Mouse (Mus musculus): Measurements from ENCODE around the gene Rab12.

Gene Rab12

GRCm38 (mm10) chr17:66498598-66498997 lies 20.9 kb downstream of the Rab12 start:
- DNase-seq = no peak

GRCm38 (mm10) chr17:66496589-66496988 lies 22.9 kb downstream of the Rab12 start:
- DNase-seq = no peak

GRCm38 (mm10) chr17:66490022-66490601 lies 29.4 kb downstream of the Rab12 start:
- DNase-seq = peak; percentile 84

GRCm38 (mm10) chr17:66486576-66486975 lies 33.0 kb downstream of the Rab12 start:
- no peak for DNase-seq

GRCm38 (mm10) chr17:66485742-66486141 lies 33.8 kb downstream of the Rab12 start:
- peak; percentile 89 for DNase-seq

- DNase-seq = no peak
Measured at GRCm38 (mm10) chr17:66484965-66485364, 34.6 kb downstream of the Rab12 start.

- no peak for DNase-seq
Measured at GRCm38 (mm10) chr17:66483651-66484454, 35.7 kb downstream of the Rab12 start.

GRCm38 (mm10) chr17:66481295-66481694 lies 38.2 kb downstream of the Rab12 start:
- DNase-seq = no peak

- no peak for DNase-seq
Measured at GRCm38 (mm10) chr17:66480491-66481278, 38.8 kb downstream of the Rab12 start.

- DNase-seq = no peak
Measured at GRCm38 (mm10) chr17:66479813-66480490, 39.6 kb downstream of the Rab12 start.

GRCm38 (mm10) chr17:66479311-66479710 lies 40.2 kb downstream of the Rab12 start:
- no peak for DNase-seq

GRCm38 (mm10) chr17:66473205-66473604 lies 46.3 kb downstream of the Rab12 start:
- no peak for DNase-seq

GRCm38 (mm10) chr17:66471775-66472174 lies 47.8 kb downstream of the Rab12 start:
- no peak for DNase-seq

GRCm38 (mm10) chr17:66471252-66471651 lies 48.3 kb downstream of the Rab12 start:
- no peak for DNase-seq

- DNase-seq = no peak
Measured at GRCm38 (mm10) chr17:66470020-66470419, 49.5 kb downstream of the Rab12 start.

GRCm38 (mm10) chr17:66457278-66457677 lies 62.3 kb downstream of the Rab12 start:
- peak; percentile 14 for DNase-seq

- DNase-seq = peak; percentile 95
Measured at GRCm38 (mm10) chr17:66451143-66451542, 68.4 kb downstream of the Rab12 start.

GRCm38 (mm10) chr17:66450526-66451070 lies 68.9 kb downstream of the Rab12 start:
- peak; percentile 61 for DNase-seq

GRCm38 (mm10) chr17:66449460-66450341 lies 69.8 kb downstream of the Rab12 start, which contains the start of gene Mtcl1:
TSS of gene Mtcl1 (minus strand) at chr17:66449750.
- DNase-seq = peak; percentile 90

GRCm38 (mm10) chr17:66448421-66449405 lies 70.8 kb downstream of the Rab12 start:
- DNase-seq = no peak
